18 mouse cellular contexts compared by ENCODE assay signal in genomic region chr12:89109779-89110335, GRCm38 (mm10).
DNase-seq lines count a peak whose midpoint lies in the region; ATAC-seq and TF ChIP-seq lines count a peak whose summit lies in the region.
"Had no signal": no experiment of that assay in that cellular context is flagged by ENCODE, and none has a peak within 500 bp of the region (broad histone marks: within the 10 kb centered on the region; RNA-seq: fewer than 3 reads in every experiment).

No protein-coding gene starts in this region.

- no peak overlapping the region for H3K9ac ChIP-seq in forebrain, embryonic 16.5 days (replicated peaks; ENCODE audit: low read depth, low read length)
- H3K9ac ChIP-seq in hindbrain, postnatal 0 days (replicated peaks; ENCODE audit: low read length) = no peak overlapping the region
- H3K9ac ChIP-seq: midbrain, embryonic 12.5 days had no signal

- intact Hi-C loops in left cerebral cortex, postnatal 4 days (cut with DNase I) = loop anchor here (10.0 kb wide), 2 partner anchors 115 to 385 kb away; partner anchors contain the start of gene Nrxn3
- intact Hi-C loops in left cerebral cortex, postnatal 25 days (cut with DNase I) = loop anchor here (5.0 kb wide), 2 partner anchors 403 to 703 kb away; no protein-coding TSS in a partner anchor
- intact Hi-C loops in gastrocnemius, postnatal 14 days (cut with DNase I; ENCODE audit: low total_unique reads) = no loop called here

- H3K36me3 ChIP-seq in forebrain, embryonic 16.5 days (ENCODE audit: control insufficient read depth, insufficient read depth) = no peaks in the 10 kb centered on the region
- no peaks in the 10 kb centered on the region for H3K36me3 ChIP-seq in hindbrain, postnatal 0 days (ENCODE audit: insufficient read depth, low read length)
- H3K36me3 ChIP-seq: midbrain, embryonic 12.5 days had no signal

- H3K4me3 ChIP-seq in forebrain, embryonic 16.5 days (replicated peaks; ENCODE audit: low read length) = no peak overlapping the region
- no peak overlapping the region for H3K4me3 ChIP-seq in hindbrain, postnatal 0 days (ENCODE audit: low read length)
- H3K4me3 ChIP-seq: heart, adult 2 months; midbrain, embryonic 12.5 days had no signal

- no peak for TF ChIP-seq CTCF in hindbrain, postnatal 0 days (IDR thresholded peaks at IDR 0.05; ENCODE audit: low read depth)

- ATAC-seq in forebrain, embryonic 16.5 days = 0 out of 2 replicates have a peak, but pooled peaks have one; percentile 41
- peak; percentile 66 for ATAC-seq in hindbrain, postnatal 0 days
- ATAC-seq: inflammation-experienced regulatory T-cells, adult 6 months had no signal

- H3K27ac ChIP-seq in forebrain, embryonic 16.5 days (ENCODE audit: low read length) = peak overlapping the region; percentile 68
- peak overlapping the region; percentile 18; the same call in 1 of the 2 replicates for H3K27ac ChIP-seq in hindbrain, postnatal 0 days
- H3K27ac ChIP-seq: heart, adult 2 months; midbrain, embryonic 12.5 days had no signal

- WGBS in forebrain, embryonic 16.5 days = 54% methylated on average over 7 of the region's 7 CpGs
- 64% methylated on average over 7 of the region's 7 CpGs for WGBS in hindbrain, postnatal 0 days

- no peaks in the 10 kb centered on the region for H3K27me3 ChIP-seq in forebrain, embryonic 16.5 days (replicated peaks; ENCODE audit: control insufficient read depth, insufficient read depth, low read length)
- no peaks in the 10 kb centered on the region for H3K27me3 ChIP-seq in hindbrain, postnatal 0 days (ENCODE audit: insufficient read depth, low read length)
- H3K27me3 ChIP-seq: midbrain, embryonic 12.5 days had no signal

- H3K9me3 ChIP-seq in forebrain, embryonic 16.5 days (ENCODE audit: control insufficient read depth, low read length) = no peaks in the 10 kb centered on the region
- no peaks in the 10 kb centered on the region for H3K9me3 ChIP-seq in hindbrain, postnatal 0 days (ENCODE audit: low read length)
- H3K9me3 ChIP-seq: midbrain, embryonic 12.5 days had no signal

- peak; percentile 12 for DNase-seq in left cerebral cortex, postnatal 4 days
- no peak for DNase-seq in left cerebral cortex, adult 11 months (ENCODE audit: low spot score)
- peak; percentile 53 for DNase-seq in hindbrain, postnatal 0 days (ENCODE audit: low spot score)
- peak; percentile 56 for DNase-seq in retina, postnatal 1 day
- no peak for DNase-seq in left cerebral cortex, postnatal 25 days (ENCODE audit: low spot score in 2 of 2)
- no peak for DNase-seq in gastrocnemius, postnatal 14 days
- DNase-seq: adrenal gland, postnatal 14 days; cerebellum, adult 9-10 months; gastrocnemius, postnatal 10 days; heart, adult 2 months; kidney, adult 9 months; kidney, postnatal 36 days; lung, adult 18-20 months; lung, postnatal 4 days; right cerebral cortex, postnatal 4 days had no signal

- peaks cover 14% of the 10 kb centered on the region for H3K4me1 ChIP-seq in forebrain, embryonic 16.5 days (replicated peaks; ENCODE audit: control insufficient read depth, insufficient read depth, low read length)
- H3K4me1 ChIP-seq in hindbrain, postnatal 0 days (ENCODE audit: insufficient read depth, low read length) = peaks cover 7% of the 10 kb centered on the region

- H3K4me2 ChIP-seq in forebrain, embryonic 16.5 days (ENCODE audit: low read length) = no peak overlapping the region
- H3K4me2 ChIP-seq in hindbrain, postnatal 0 days (ENCODE audit: low read depth, low read length) = no peak overlapping the region
- H3K4me2 ChIP-seq: midbrain, embryonic 12.5 days had no signal

Comparison
In these comparisons a context has a peak if more than half of its experiments do, and no peak if none do; other contexts are left out.
1. DNase-seq: peak in left cerebral cortex, postnatal 4 days (single experiment), hindbrain, postnatal 0 days (single experiment) and retina, postnatal 1 day (single experiment); none in left cerebral cortex, adult 11 months (single experiment), left cerebral cortex, postnatal 25 days (0 of 2) and gastrocnemius, postnatal 14 days (single experiment).